Mouse (Mus musculus) frontal cortex, postnatal 14 days (tissue): ENCODE results near the gene Ror1.
A peak's percentile ranks its signal among the peaks of the same experiment; 100 is the strongest.

ENCODE experiments used
- DNase-seq, 2 experiments: peaks; one replicate each; pipeline ENCODE4 v3.0.0; 2022; ENCODE audit warnings: low spot score in 2 of 2

Ror1 gene

GRCm38 (mm10) chr4:100311775-100312537 is 216.4 kb downstream of the Ror1 start:
- DNase-seq, result no peak

DNA sequence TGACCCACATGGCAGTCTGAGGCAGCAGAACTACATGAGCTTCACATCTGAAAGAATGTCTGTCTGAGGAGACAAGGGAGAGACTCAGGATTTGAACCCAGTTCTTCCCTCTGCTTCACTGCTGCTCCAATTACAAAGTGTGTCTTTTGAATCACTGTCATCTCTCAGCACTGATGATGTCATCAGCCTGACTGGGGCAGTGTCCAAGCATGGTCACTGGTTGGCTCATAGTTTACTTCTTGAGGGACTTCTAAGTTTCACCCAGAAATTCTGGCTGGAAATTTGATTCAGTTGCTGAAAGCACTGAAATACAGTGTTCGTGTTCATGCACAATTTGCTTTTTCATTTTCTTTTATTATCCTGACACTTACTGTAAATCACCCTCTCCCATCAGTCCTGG is 219.5 kb downstream of the Ror1 start:
- no peak for DNase-seq

DNA sequence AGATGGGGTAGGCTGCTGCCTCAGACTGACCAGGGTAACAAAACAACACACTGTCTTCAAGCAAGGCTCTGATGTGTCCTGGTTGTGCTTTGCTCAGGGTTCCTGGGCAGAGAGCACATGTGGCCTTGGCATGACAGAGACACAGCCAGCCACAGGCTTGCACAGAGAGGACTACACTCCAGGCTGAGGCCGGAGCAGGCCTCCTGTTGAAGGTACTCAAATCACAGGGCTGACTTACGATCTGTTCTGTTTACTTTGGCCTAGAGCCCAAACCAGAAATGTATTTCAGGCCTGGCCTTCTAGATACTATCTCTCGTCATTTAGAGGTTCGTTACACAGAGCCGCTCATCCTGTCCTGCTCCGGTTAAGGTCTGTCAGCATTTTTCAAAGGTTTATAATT is 226.2 kb downstream of the Ror1 start:
- no peak for DNase-seq

GRCm38 (mm10) chr4:100324719-100325515 is 229.3 kb downstream of the Ror1 start:
- DNase-seq, result no peak

DNA sequence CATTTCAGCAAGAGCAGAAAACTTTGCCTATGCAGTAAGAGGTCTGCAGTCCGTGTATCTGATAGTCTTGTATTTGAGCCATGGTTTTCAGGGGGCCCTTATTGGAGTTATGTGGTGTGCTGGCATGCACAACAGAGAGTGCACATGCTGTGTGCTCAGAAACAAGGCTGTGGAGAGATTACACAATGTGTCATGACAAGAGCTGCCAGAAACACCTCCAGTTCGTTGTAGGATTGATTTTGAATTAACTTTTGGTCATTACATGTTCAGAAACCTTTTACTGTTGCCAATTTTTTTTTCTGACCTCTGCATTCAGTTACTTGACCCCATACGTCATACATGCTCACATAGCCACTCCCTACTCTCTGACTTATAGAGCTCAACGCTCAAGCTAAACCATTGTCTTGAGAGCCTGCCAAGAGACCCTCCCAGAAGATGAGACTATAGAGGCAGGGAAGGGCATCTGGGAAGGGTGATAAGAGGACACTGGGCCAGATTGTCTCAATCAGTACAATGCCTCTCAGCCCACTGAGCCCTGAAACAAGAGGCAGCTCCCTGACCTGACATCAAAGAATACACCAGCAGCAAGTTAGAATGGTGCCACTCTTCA is 232.9 kb downstream of the Ror1 start:
- no peak for DNase-seq

- no peak for DNase-seq
Observed at GRCm38 (mm10) chr4:100335168-100335567, 239.6 kb downstream of the Ror1 start.

DNA sequence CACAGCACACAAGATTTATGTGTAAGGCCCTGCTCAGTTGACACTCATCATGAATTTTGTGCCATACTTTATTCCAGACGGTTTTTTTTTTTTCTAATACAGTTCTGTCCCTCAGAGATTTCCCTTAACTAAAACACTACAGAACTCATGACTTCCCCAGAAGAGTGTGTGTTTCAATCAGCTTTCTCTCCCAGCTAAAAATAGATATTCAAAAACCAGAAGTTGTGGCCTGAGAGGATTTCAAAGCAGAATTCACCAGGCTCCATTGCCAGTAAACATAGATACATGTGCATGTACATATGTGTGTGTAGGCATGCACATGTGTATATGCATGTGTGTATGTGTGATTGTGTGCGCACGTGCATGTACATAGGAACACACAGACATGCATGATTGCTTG is 252.2 kb downstream of the Ror1 start:
- no peak for DNase-seq

GRCm38 (mm10) chr4:100350106-100350795 is 254.7 kb downstream of the Ror1 start:
- DNase-seq, result no peak

GRCm38 (mm10) chr4:100351797-100352290 is 256.3 kb downstream of the Ror1 start:
- DNase-seq, result no peak

DNA sequence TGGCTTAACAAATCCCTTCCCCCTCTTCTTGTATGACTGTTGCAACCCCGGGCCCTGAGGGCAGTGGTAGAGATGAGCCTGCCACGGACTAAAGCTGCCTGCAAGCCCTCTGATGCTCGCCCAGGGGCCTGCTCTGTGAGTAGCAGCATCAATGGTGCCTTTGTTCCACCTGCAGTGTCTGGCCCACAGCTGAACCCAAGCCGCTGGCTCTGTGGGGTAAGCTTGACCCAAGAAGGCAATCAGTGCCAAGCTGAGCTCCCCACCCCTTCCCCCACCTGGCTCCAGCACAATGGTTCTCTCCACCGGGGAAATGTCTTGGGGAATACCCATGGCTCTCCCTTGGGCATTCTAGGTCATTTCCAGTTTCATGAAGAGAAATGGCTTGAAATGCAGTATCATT is 260.0 kb downstream of the Ror1 start:
- peak in 1 of 2 experiments; percentile 11 for DNase-seq

DNA sequence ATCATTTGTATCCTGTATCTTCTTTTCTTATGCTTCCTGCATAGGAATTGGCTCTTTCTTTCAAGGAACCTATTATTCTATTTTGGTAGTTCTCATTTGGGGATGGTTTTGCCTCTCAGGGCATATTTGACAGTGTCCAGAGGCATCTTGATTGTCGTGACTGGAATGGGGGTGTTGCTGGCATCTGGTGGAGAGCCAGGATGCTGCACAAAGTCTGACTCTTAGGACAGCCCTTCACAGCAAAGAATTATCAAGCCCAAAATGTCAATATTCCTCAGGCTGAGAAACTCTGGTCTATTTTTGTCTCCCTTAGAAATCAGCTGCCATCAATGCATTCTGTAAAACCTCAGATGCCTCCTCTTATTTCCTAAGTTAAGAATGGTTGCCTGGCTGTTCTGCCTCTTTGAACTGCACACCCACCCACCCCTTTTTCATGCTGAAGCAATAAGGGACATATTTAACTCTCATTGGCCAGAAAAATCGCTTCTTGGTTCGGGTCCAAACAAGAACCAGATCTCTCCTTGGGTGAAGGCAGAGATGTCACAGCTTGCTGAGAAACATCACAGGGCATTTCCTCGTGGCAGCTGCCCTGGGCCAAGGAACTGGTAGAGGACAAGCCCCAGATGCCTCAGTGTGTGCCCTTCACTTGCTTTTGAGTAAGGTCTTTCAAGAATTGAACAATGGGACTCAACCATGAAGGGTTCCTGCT is 262.4 kb downstream of the Ror1 start:
- no peak for DNase-seq

DNA sequence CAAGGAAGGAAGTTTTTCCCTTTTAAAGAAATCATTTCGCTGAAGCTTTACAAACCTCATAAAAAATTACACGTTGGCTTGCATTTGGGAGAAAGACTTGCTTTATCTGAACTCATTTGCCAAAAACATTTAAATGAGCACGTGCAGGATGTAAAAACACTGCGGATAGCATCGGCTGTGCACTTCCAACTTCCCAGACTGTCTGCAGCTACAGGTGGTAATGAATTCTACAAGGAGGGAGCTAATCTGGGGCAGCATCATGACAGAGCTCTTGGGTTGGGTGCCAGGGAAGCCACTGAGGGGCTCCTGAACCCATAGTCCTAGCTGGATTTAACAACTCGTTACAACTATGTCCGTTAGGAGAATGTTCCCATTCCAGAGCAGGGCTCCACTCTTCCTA is 268.1 kb downstream of the Ror1 start:
- no peak for DNase-seq

- DNase-seq, result no peak
Observed at GRCm38 (mm10) chr4:100368691-100369090, 273.1 kb downstream of the Ror1 start.

- no peak for DNase-seq
Observed at GRCm38 (mm10) chr4:100369541-100370174, 274.1 kb downstream of the Ror1 start.

DNA sequence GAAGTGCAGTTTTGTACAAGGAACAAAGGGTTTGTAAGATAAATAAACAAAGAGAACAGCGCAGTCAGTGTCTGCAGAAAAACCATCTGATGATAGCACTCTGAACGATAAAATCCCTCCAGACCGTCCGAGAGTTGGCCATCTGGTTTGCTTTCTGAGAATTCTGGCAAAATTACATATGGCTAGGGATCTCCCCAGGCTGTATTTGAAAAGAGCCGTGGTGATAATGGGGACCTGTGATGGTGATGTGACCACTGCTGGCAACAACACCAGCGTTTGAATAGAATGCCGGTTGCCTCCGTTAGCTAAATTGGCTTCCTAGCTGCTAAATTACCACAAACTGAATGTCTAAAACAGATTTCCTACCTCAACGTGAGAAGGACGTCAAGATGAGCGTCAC is 277.2 kb downstream of the Ror1 start:
- no peak for DNase-seq

GRCm38 (mm10) chr4:100373780-100374179 is 278.2 kb downstream of the Ror1 start:
- no peak for DNase-seq

- DNase-seq, result no peak
Observed at GRCm38 (mm10) chr4:100375286-100375685, 279.7 kb downstream of the Ror1 start.

DNA sequence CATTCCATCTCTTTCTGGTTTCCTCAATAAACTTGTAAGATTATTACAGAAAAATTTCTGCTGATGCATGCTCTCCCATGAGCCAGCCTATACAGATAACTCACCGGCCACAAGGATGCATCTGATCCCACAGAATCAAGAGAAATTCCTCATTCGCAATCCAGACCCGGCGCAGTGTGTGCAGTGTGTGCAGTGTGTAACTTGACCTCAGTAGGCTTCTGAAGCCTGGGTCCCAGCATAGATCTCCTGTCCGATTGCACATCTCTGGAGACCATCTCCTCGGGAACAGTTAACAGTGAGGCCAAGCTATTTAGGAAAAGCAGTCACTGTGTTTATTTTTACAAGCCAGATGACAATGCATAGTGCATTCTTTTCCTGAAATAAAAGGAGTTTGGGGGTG is 280.6 kb downstream of the Ror1 start:
- no peak for DNase-seq

GRCm38 (mm10) chr4:100377231-100377630 is 281.6 kb downstream of the Ror1 start:
- DNase-seq, result no peak

DNA sequence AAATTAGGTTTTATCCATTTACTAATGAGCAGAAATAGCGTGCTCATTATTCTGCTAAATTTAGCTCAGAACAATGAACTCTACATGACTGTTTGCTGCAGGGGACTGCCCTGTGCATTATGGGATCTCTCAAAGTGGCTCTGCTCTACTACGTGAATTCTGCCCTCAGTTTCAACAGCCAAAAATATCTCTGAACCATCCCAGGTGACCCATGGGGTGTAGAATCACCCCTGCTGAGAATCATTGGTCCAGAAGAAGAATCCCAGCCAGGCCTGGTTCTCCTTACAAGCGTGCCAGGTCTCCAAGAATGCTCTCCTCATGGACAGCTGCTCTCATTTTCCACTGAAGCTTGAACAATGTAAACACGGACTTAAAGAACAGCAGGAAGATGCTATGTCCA is 282.4 kb downstream of the Ror1 start:
- DNase-seq, result no peak

DNA sequence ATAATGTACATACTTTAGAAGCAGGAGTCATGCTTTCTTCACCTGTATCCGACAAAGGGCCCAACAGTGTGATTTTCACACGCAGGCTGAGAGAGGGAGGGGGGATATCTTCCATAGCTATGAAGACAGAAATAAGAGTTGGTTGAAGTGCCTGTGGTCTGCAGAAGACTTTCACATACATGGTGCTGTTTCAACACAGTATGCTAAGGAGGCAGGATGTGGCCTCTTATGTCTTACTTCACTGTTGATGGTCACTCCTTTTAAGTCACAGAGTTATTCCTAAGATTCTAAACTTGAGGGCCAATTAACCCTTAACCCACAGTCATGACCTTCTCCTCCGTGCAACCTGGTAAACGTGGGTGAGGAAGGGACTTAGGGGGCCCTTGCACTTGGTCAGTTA is 286.2 kb downstream of the Ror1 start:
- DNase-seq, result no peak
